Mouse (Mus musculus) MEL (cell line): ENCODE measurements around the gene Trp53i13. TPM values are rescaled to one million over a fixed set of nuclear protein-coding genes. Genes with fewer than 3 reads are reported as not detected.

Experiments
- DNase-seq: peaks from one replicate; pipeline ENCODE4 v3.0.0; 2011; ENCODE audit warnings: low read depth, low spot score
- H3K27ac ChIP-seq: 2 replicates; pipeline ENCODE4 v1.5.1; 2012; ENCODE audit warnings: low read depth, mild to moderate bottlenecking, control low read depth, low read length, moderate library complexity; ENCODE audit not compliant: control insufficient read depth
- H3K27me3 ChIP-seq, 2 experiments: fragments of 150-350 bp in 1 of 2; sonication (generic) in 1 of 2; 2 replicates each; pipeline ENCODE4 v1.6.1; 2012; ENCODE audit warnings: low read length in 2 of 2, mild to moderate bottlenecking in 2 of 2, improper control_type of control experiment in 1 of 2, moderate library complexity in 1 of 2; ENCODE audit not compliant: insufficient read depth in 2 of 2, control insufficient read depth in 1 of 2
- H3K36me3 ChIP-seq, 2 experiments: 2 replicates each; pipeline ENCODE4 v1.6.1; 2012 to 2014; ENCODE audit warnings: low read length in 2 of 2, improper control_type of control experiment in 1 of 2, inconsistent platforms in 1 of 2, mild to moderate bottlenecking in 1 of 2; ENCODE audit not compliant: insufficient read depth in 2 of 2, control insufficient read depth in 1 of 2
- H3K4me1 ChIP-seq, 2 experiments: fragments of 150-350 bp in 1 of 2; sonication (generic) in 1 of 2; 2 replicates each; pipeline ENCODE4 v1.6.1; 2012; ENCODE audit warnings: low read length in 2 of 2, improper control_type of control experiment in 1 of 2, mild to moderate bottlenecking in 1 of 2; ENCODE audit not compliant: insufficient read depth in 2 of 2, control insufficient read depth in 1 of 2
- H3K4me3 ChIP-seq, 2 experiments: fragments of 150-350 bp in 1 of 2; sonication (generic) in 1 of 2; 2 replicates each; pipeline ENCODE4 v1.5.1; 2012; ENCODE audit warnings: low read depth in 2 of 2, low read length in 2 of 2, mild to moderate bottlenecking in 2 of 2, moderate library complexity in 2 of 2, control low read depth in 1 of 2, improper control_type of control experiment in 1 of 2; ENCODE audit not compliant: control insufficient read depth in 1 of 2, insufficient read depth in 1 of 2
- H3K79me2 ChIP-seq: 2 replicates; pipeline ENCODE4 v1.6.1; 2012; ENCODE audit warnings: mild to moderate bottlenecking, low read length, moderate library complexity; ENCODE audit not compliant: control insufficient read depth, poor library complexity, insufficient read depth
- H3K9ac ChIP-seq: 2 replicates; pipeline ENCODE4 v1.6.1; 2012; ENCODE audit warnings: low read depth, mild to moderate bottlenecking, control low read depth, low read length, moderate library complexity; ENCODE audit not compliant: control insufficient read depth, poor library complexity, severe bottlenecking
- H3K9me3 ChIP-seq: fragments of 150-350 bp; sonication (generic); replicated peaks from 2 replicates; pipeline ENCODE4 v1.6.1; 2012; ENCODE audit warnings: mild to moderate bottlenecking, low read length, improper control_type of control experiment, moderate library complexity; ENCODE audit not compliant: insufficient read depth
- BHLHE40 ChIP-seq: IDR thresholded peaks from 2 replicates; pipeline ENCODE4 v1.6.1; 2012; ENCODE audit warnings: low read depth, mild to moderate bottlenecking, inconsistent platforms, low read length, improper control_type of control experiment, borderline replicate concordance
- CHD2 ChIP-seq: IDR thresholded peaks from 2 replicates; pipeline ENCODE4 v1.6.1; 2011; ENCODE audit warnings: low read length, improper control_type of control experiment
- CTCF ChIP-seq, 3 experiments: IDR thresholded peaks in 2 of 3; conservative IDR thresholded peaks in 1 of 3; 2 replicates each; pipeline ENCODE4 v1.5.1; 2011 to 2012; ENCODE audit warnings: low read length in 3 of 3, low read depth in 2 of 3, mild to moderate bottlenecking in 2 of 3, improper control_type of control experiment in 1 of 3, inconsistent platforms in 1 of 3, mixed read lengths in 1 of 3, moderate library complexity in 1 of 3; ENCODE audit not compliant: control insufficient read depth in 1 of 3, insufficient read depth in 1 of 3, poor library complexity in 1 of 3, severe bottlenecking in 1 of 3
- ELF1 ChIP-seq: IDR thresholded peaks from 2 replicates; pipeline ENCODE4 v1.6.1; 2014; ENCODE audit warnings: low read depth, mild to moderate bottlenecking, inconsistent platforms, low read length, improper control_type of control experiment, moderate library complexity
- EP300 ChIP-seq, 2 experiments: IDR thresholded peaks; 2 replicates each; pipeline ENCODE4 v1.6.1; 2011; ENCODE audit warnings: improper control_type of control experiment in 2 of 2, low read length in 2 of 2, low read depth in 1 of 2, mild to moderate bottlenecking in 1 of 2
- ETS1 ChIP-seq: IDR thresholded peaks from 2 replicates; pipeline ENCODE4 v1.6.1; 2012; ENCODE audit warnings: low read depth, mild to moderate bottlenecking, inconsistent platforms, low read length, improper control_type of control experiment, moderate library complexity
- GABPA ChIP-seq: IDR thresholded peaks from 2 replicates; pipeline ENCODE4 v1.6.1; 2012; ENCODE audit warnings: low read depth, mild to moderate bottlenecking, inconsistent platforms, low read length, improper control_type of control experiment, moderate library complexity
- GATA1 ChIP-seq: IDR thresholded peaks from 2 replicates; pipeline ENCODE4 v1.6.1; 2011; ENCODE audit warnings: low read depth, low read length, improper control_type of control experiment
- JUND ChIP-seq: IDR thresholded peaks from 2 replicates; pipeline ENCODE4 v1.6.1; 2011; ENCODE audit warnings: low read depth, mild to moderate bottlenecking, improper control_type of control experiment, low read length
- MAFK ChIP-seq: IDR thresholded peaks from 2 replicates; pipeline ENCODE4 v1.6.1; 2011; ENCODE audit warnings: low read depth, mild to moderate bottlenecking, low read length, improper control_type of control experiment, borderline replicate concordance
- MEF2A ChIP-seq: IDR thresholded peaks from 2 replicates; pipeline ENCODE4 v1.6.1; 2014; ENCODE audit warnings: low read depth, mild to moderate bottlenecking, inconsistent platforms, low read length, improper control_type of control experiment; ENCODE audit not compliant: poor library complexity, insufficient replicate concordance, severe bottlenecking; ENCODE audit errors: extremely low read depth
- MYB ChIP-seq: IDR thresholded peaks from 2 replicates; pipeline ENCODE4 v1.6.1; 2011; ENCODE audit warnings: mild to moderate bottlenecking, low read depth, low read length, improper control_type of control experiment
- MYC ChIP-seq: IDR thresholded peaks from 2 replicates; pipeline ENCODE4 v1.6.1; 2011; ENCODE audit warnings: low read depth, mild to moderate bottlenecking, low read length, improper control_type of control experiment, moderate library complexity
- POLR2A ChIP-seq, 2 experiments: IDR thresholded peaks; 2 replicates each; pipeline ENCODE4 v1.6.1; 2011 to 2012; ENCODE audit warnings: low read length in 2 of 2, mild to moderate bottlenecking in 2 of 2, control low read depth in 1 of 2, improper control_type of control experiment in 1 of 2, low read depth in 1 of 2, moderate library complexity in 1 of 2; ENCODE audit not compliant: control insufficient read depth in 1 of 2, insufficient read depth in 1 of 2, poor library complexity in 1 of 2
- POLR2AphosphoS2 ChIP-seq: IDR thresholded peaks from 2 replicates; pipeline ENCODE4 v1.6.1; 2011; ENCODE audit warnings: low read length, improper control_type of control experiment
- RCOR1 ChIP-seq: IDR thresholded peaks from 2 replicates; pipeline ENCODE4 v1.6.1; 2012; ENCODE audit warnings: low read depth, mild to moderate bottlenecking, inconsistent platforms, low read length, improper control_type of control experiment
- SIN3A ChIP-seq: IDR thresholded peaks from 2 replicates; pipeline ENCODE4 v1.6.1; 2012; ENCODE audit warnings: low read length, improper control_type of control experiment, inconsistent platforms
- SMC3 ChIP-seq: IDR thresholded peaks from 2 replicates; pipeline ENCODE4 v1.6.1; 2011; ENCODE audit warnings: low read depth, low read length, improper control_type of control experiment
- TAL1 ChIP-seq: IDR thresholded peaks from 2 replicates; pipeline ENCODE4 v1.6.1; 2012; ENCODE audit warnings: mild to moderate bottlenecking, inconsistent platforms, low read length, moderate library complexity, mixed read lengths
- TBP ChIP-seq: IDR thresholded peaks from 2 replicates; pipeline ENCODE4 v1.8.0; 2011; ENCODE audit warnings: low read depth, low read length, improper control_type of control experiment
- TCF12 ChIP-seq: IDR thresholded peaks from 2 replicates; pipeline ENCODE4 v1.6.1; 2014; ENCODE audit warnings: low read depth, mild to moderate bottlenecking, inconsistent platforms, low read length, improper control_type of control experiment, moderate library complexity
- UBTF ChIP-seq: IDR thresholded peaks from 2 replicates; pipeline ENCODE4 v1.6.1; 2012; ENCODE audit warnings: low read depth, mild to moderate bottlenecking, inconsistent platforms, low read length, improper control_type of control experiment, moderate library complexity, borderline replicate concordance; ENCODE audit not compliant: insufficient read depth
- USF1 ChIP-seq: IDR thresholded peaks from 2 replicates; pipeline ENCODE4 v1.6.1; 2014; ENCODE audit warnings: low read depth, mild to moderate bottlenecking, inconsistent platforms, low read length, improper control_type of control experiment, moderate library complexity
- ZKSCAN1 ChIP-seq: IDR thresholded peaks from 2 replicates; pipeline ENCODE4 v1.6.1; 2012; ENCODE audit warnings: low read depth, mild to moderate bottlenecking, inconsistent platforms, low read length, improper control_type of control experiment, moderate library complexity
- ZMIZ1 ChIP-seq: IDR thresholded peaks from 2 replicates; pipeline ENCODE4 v1.6.1; 2012; ENCODE audit warnings: low read depth, mild to moderate bottlenecking, inconsistent platforms, low read length, improper control_type of control experiment, moderate library complexity
- polyA plus RNA-seq, 2 experiments: library from polyadenylated mRNA; stranded (reverse) in 1 of 2; unstranded in 1 of 2; fragments of >175 nt in 1 of 2; fragments of >200 nt in 1 of 2; gene quantifications; 2 replicates each; pipeline versions ENCODE4 v1.2.1 to v1.2.4; 2012; ENCODE audit warnings: low replicate concordance in 2 of 2, low read depth in 1 of 2; ENCODE audit not compliant: insufficient read length in 2 of 2, insufficient read depth in 1 of 2, missing spikeins in 1 of 2
- total RNA-seq: library from RNA; depleted of rRNA; stranded (reverse); fragments of 300-350 nt; gene quantifications from 2 replicates; pipeline ENCODE4 v1.2.3, GENCODE M21; 2012

The Trp53i13 gene
- total and polyA plus RNA-seq, 3 experiments, result 6.0 to 12.3 TPM; not detected in 1

GRCm38 (mm10) chr11:77471407-77471806, 44.4 kb downstream of the Trp53i13 start:
- no peak for TF ChIP-seq MEF2A
- TF ChIP-seq SIN3A, result no peak
- no peak for TF ChIP-seq ZMIZ1
- TF ChIP-seq GATA1, result no peak
- no peak for TF ChIP-seq USF1
- TF ChIP-seq UBTF, result no peak
- peak; percentile 8 to 59 (median 25); a peak in 4 of 6 replicates for TF ChIP-seq CTCF (IDR thresholded peaks at IDR 0.05 in 2 of 3, conservative IDR thresholded peaks at IDR 0.05 in 1 of 3; ENCODE audit: control insufficient read depth in 1 of 3, insufficient read depth in 1 of 3, low read depth in 2 of 3, low read length in 3 of 3, poor library complexity in 1 of 3, severe bottlenecking in 1 of 3)
- no peak for TF ChIP-seq TAL1
- no peak for TF ChIP-seq SMC3
- no peaks in the 10 kb centered on the region for H3K79me2 ChIP-seq
- no peaks in the 10 kb centered on the region for H3K27me3 ChIP-seq
- H3K9me3 ChIP-seq, result no peaks in the 10 kb centered on the region
- no peak overlapping the region for H3K4me3 ChIP-seq
- no peak for DNase-seq
- H3K9ac ChIP-seq, result no peak overlapping the region
- H3K27ac ChIP-seq, result no peak overlapping the region
- H3K4me1 ChIP-seq, result no peaks in the 10 kb centered on the region
- peaks cover 0 to 3% of the 10 kb centered on the region in 2 experiments; a peak in 2 of 4 replicates for H3K36me3 ChIP-seq

- Histone ChIP-seq H3K9ac (no peak overlapping the region), H3K4me3 (no peak overlapping the region), H3K27me3 (no peaks in the 10 kb centered on the region), H3K9me3 (no peaks in the 10 kb centered on the region), H3K4me1 (no peaks in the 10 kb centered on the region), H3K79me2 (no peaks in the 10 kb centered on the region), H3K36me3 (no peaks in the 10 kb centered on the region; a peak in 1 of 4 replicates), H3K27ac (no peak overlapping the region)
- no peak for TF ChIP-seq ELF1
- TF ChIP-seq GATA1, result no peak
- TF ChIP-seq SMC3, result no peak
- TF ChIP-seq TCF12, result no peak
- no peak for TF ChIP-seq USF1
- peak; percentile 87 for TF ChIP-seq MAFK
- no peak for TF ChIP-seq CTCF (IDR thresholded peaks at IDR 0.05 in 2 of 3, conservative IDR thresholded peaks at IDR 0.05 in 1 of 3; ENCODE audit: control insufficient read depth in 1 of 3, insufficient read depth in 1 of 3, low read depth in 2 of 3, low read length in 3 of 3, poor library complexity in 1 of 3, severe bottlenecking in 1 of 3)
- TF ChIP-seq MYC, result no peak
- no peak for TF ChIP-seq CHD2
- DNase-seq, result no peak
Measured at GRCm38 (mm10) chr11:77468397-77468796, 47.4 kb downstream of the Trp53i13 start.

GRCm38 (mm10) chr11:77467784-77468183, 48.0 kb downstream of the Trp53i13 start:
- no peak overlapping the region for H3K27ac ChIP-seq
- H3K9ac ChIP-seq, result peak overlapping the region; percentile 66
- no peaks in the 10 kb centered on the region for H3K4me1 ChIP-seq
- peak; percentile 95 for DNase-seq
- peak overlapping the region; percentile 54 to 65 for H3K4me3 ChIP-seq
- no peaks in the 10 kb centered on the region for H3K36me3 ChIP-seq
- H3K79me2 ChIP-seq, result no peaks in the 10 kb centered on the region
- H3K27me3 ChIP-seq, result no peaks in the 10 kb centered on the region
- no peaks in the 10 kb centered on the region for H3K9me3 ChIP-seq
- TF ChIP-seq EP300 (IDR thresholded peaks at IDR 0.05; ENCODE audit: low read depth in 1 of 2, low read length in 2 of 2), result no peak; a peak in 1 of 4 replicates
- no peak for TF ChIP-seq POLR2AphosphoS2
- no peak for TF ChIP-seq MAFK
- TF ChIP-seq ZKSCAN1, result no peak
- no peak for TF ChIP-seq GATA1
- no peak for TF ChIP-seq JUND
- TF ChIP-seq MYB, result no peak
- no peak for TF ChIP-seq BHLHE40
- TF ChIP-seq RCOR1, result 0 out of 2 replicates have a peak, but pooled peaks have one; percentile 37
- peak; percentile 44; the same call in 1 of the 2 replicates for TF ChIP-seq ELF1
- TF ChIP-seq POLR2A (IDR thresholded peaks at IDR 0.05; ENCODE audit: control insufficient read depth in 1 of 2, insufficient read depth in 1 of 2, low read depth in 1 of 2, low read length in 2 of 2, poor library complexity in 1 of 2), result peak in 1 of 2 experiments; percentile 39; a peak in 1 of 4 replicates
- no peak for TF ChIP-seq TAL1
- TF ChIP-seq USF1, result no peak
- 0 out of 2 replicates have a peak, but pooled peaks have one; percentile 50 for TF ChIP-seq TBP
- no peak; the same call in 1 of the 2 replicates for TF ChIP-seq TCF12
- TF ChIP-seq ETS1, result no peak
- no peak for TF ChIP-seq GABPA
